Mouse (Mus musculus): Measurements from ENCODE around the gene Ripor3.

- TF ChIP-seq CTCF (IDR thresholded peaks at IDR 0.05; ENCODE audit: low read depth, low read length) (no peak), GATA2 (IDR thresholded peaks at IDR 0.05; ENCODE audit: borderline replicate concordance, low read depth, low read length) (no peak), GATA1 (IDR thresholded peaks at IDR 0.05; ENCODE audit: borderline replicate concordance, low read length) (no peak), POLR2AphosphoS5 (IDR thresholded peaks at IDR 0.05; ENCODE audit: insufficient replicate concordance, low read depth, low read length) (no peak), TAL1 (conservative IDR thresholded peaks at IDR 0.05; ENCODE audit: low read depth, low read length) (no peak)
Measured at GRCm38 (mm10) chr2:167931985-167932726, 78.3 kb downstream of the Ripor3 start, which contains the start of gene Ptpn1.

All from G1E (cell line).